ENCODE assay signal across 8 mouse cellular contexts in genomic region chr8:111941101-111941454, GRCm38 (mm10). TPM values are rescaled to one million over a fixed set of nuclear protein-coding genes. Genes with fewer than 3 reads are reported as not detected.
DNase-seq lines count a peak whose midpoint lies in the region; ATAC-seq and TF ChIP-seq lines count a peak whose summit lies in the region.

No protein-coding gene starts in this region.

- under 1% methylated on average over 23 of the region's 23 CpGs for WGBS in embryonic facial prominence, embryonic 12.5 days
- under 1% methylated on average over 23 of the region's 23 CpGs for WGBS in heart, embryonic 11.5 days (ENCODE audit: insufficient replicate concordance)
- WGBS in lung, embryonic 14.5 days: under 1% methylated on average over 23 of the region's 23 CpGs
- under 1% methylated on average over 23 of the region's 23 CpGs for WGBS in neural tube, embryonic 13.5 days

- H3K4me3 ChIP-seq in embryonic facial prominence, embryonic 12.5 days: peak overlapping the region; percentile 99
- peak overlapping the region; percentile 91 for H3K4me3 ChIP-seq in heart, embryonic 11.5 days (ENCODE audit: low read depth, low read length)
- H3K4me3 ChIP-seq in lung, embryonic 14.5 days (ENCODE audit: low read depth, low read length): peak overlapping the region; percentile 93
- H3K4me3 ChIP-seq in neural tube, embryonic 13.5 days: peak overlapping the region; percentile 99

- H3K27me3 ChIP-seq in embryonic facial prominence, embryonic 12.5 days: no peaks in the 10 kb centered on the region
- no peaks in the 10 kb centered on the region for H3K27me3 ChIP-seq in heart, embryonic 11.5 days (ENCODE audit: control insufficient read depth, insufficient read depth, low read length)
- no peaks in the 10 kb centered on the region for H3K27me3 ChIP-seq in lung, embryonic 14.5 days (ENCODE audit: insufficient read depth, low read length)
- no peaks in the 10 kb centered on the region for H3K27me3 ChIP-seq in neural tube, embryonic 13.5 days

- H3K9me3 ChIP-seq in embryonic facial prominence, embryonic 12.5 days: no peaks in the 10 kb centered on the region
- H3K9me3 ChIP-seq in heart, embryonic 11.5 days (replicated peaks; ENCODE audit: control insufficient read depth, low read length): no peaks in the 10 kb centered on the region
- H3K9me3 ChIP-seq in lung, embryonic 14.5 days (ENCODE audit: low read depth, low read length): no peaks in the 10 kb centered on the region
- no peaks in the 10 kb centered on the region for H3K9me3 ChIP-seq in neural tube, embryonic 13.5 days

- H3K4me1 ChIP-seq in embryonic facial prominence, embryonic 12.5 days: peaks cover 12% of the 10 kb centered on the region
- peaks cover 8% of the 10 kb centered on the region for H3K4me1 ChIP-seq in heart, embryonic 11.5 days (ENCODE audit: control insufficient read depth, insufficient read depth, low read length)
- H3K4me1 ChIP-seq in lung, embryonic 14.5 days (ENCODE audit: insufficient read depth): peaks cover 5% of the 10 kb centered on the region; the same call in 1 of the 2 replicates
- H3K4me1 ChIP-seq in neural tube, embryonic 13.5 days (replicated peaks): peaks cover 26% of the 10 kb centered on the region

- H3K27ac ChIP-seq in embryonic facial prominence, embryonic 12.5 days: peak overlapping the region; percentile 57; the same call in 1 of the 2 replicates
- peak overlapping the region; percentile 73 for H3K27ac ChIP-seq in heart, embryonic 11.5 days (ENCODE audit: low read depth, low read length)
- peak overlapping the region; percentile 70 for H3K27ac ChIP-seq in lung, embryonic 14.5 days (ENCODE audit: low read depth)
- H3K27ac ChIP-seq in neural tube, embryonic 13.5 days (replicated peaks): peak overlapping the region; percentile 82

- peaks cover 34% of the 10 kb centered on the region for H3K36me3 ChIP-seq in embryonic facial prominence, embryonic 12.5 days
- peaks cover 5% of the 10 kb centered on the region; the same call in 1 of the 2 replicates for H3K36me3 ChIP-seq in heart, embryonic 11.5 days (ENCODE audit: control insufficient read depth, insufficient read depth, low read length)
- peaks cover 25% of the 10 kb centered on the region for H3K36me3 ChIP-seq in lung, embryonic 14.5 days (ENCODE audit: insufficient read depth)
- H3K36me3 ChIP-seq in neural tube, embryonic 13.5 days: peaks cover 36% of the 10 kb centered on the region

- H3K9ac ChIP-seq in embryonic facial prominence, embryonic 12.5 days: peak overlapping the region; percentile 79
- H3K9ac ChIP-seq in heart, embryonic 11.5 days (ENCODE audit: low read depth, low read length): peak overlapping the region; percentile 84
- H3K9ac ChIP-seq in lung, embryonic 14.5 days: peak overlapping the region; percentile 78
- H3K9ac ChIP-seq in neural tube, embryonic 13.5 days: peak overlapping the region; percentile 97

- peak; percentile 71 for DNase-seq in CD4-positive helper T cell, adult 2 months (ENCODE audit: low read depth, low spot score)
- DNase-seq in kidney, adult 9 months: peak; percentile 47
- DNase-seq in lung, embryonic 14.5 days: peak; percentile 84
- DNase-seq in thymus, adult 18-20 months: peak; percentile 39 to 52

- no peak for TF ChIP-seq CTCF in lung, embryonic 14.5 days (IDR thresholded peaks at IDR 0.05; ENCODE audit: low read depth)

- H3K4me2 ChIP-seq in embryonic facial prominence, embryonic 12.5 days (replicated peaks): peak overlapping the region; percentile 96
- H3K4me2 ChIP-seq in heart, embryonic 11.5 days: peak overlapping the region; percentile 93
- H3K4me2 ChIP-seq in lung, embryonic 14.5 days: peak overlapping the region; percentile 87
- H3K4me2 ChIP-seq in neural tube, embryonic 13.5 days: peak overlapping the region; percentile 100

- peak; percentile 47 for ATAC-seq in activated CD4-positive, CD25-positive, alpha-beta regulatory T cell, adult 4 months
- no peak for ATAC-seq in embryonic facial prominence, embryonic 12.5 days (ENCODE audit: insufficient number of reproducible peaks, insufficient read depth, low FRiP score, low TSS enrichment)
- peak; percentile 40; the same call in 1 of the 2 replicates for ATAC-seq in heart, embryonic 11.5 days (replicated peaks; ENCODE audit: insufficient number of reproducible peaks, low FRiP score, low TSS enrichment)
- ATAC-seq in lung, embryonic 14.5 days (ENCODE audit: insufficient read depth): peak; percentile 56
- peak; percentile 51 for ATAC-seq in neural tube, embryonic 13.5 days (ENCODE audit: low read depth)

RNA-seq across cellular contexts. Expression of gene Gabarapl2, which starts 0.6 kb away (rescaled TPM):
- polyA plus RNA-seq in activated CD4-positive, CD25-positive, alpha-beta regulatory T cell, adult 4 months (2017; shearing (Covaris generic)): 100 to 1,000 TPM; 244 to 264 TPM
- 175 and 183 TPM in 2 replicates for polyA plus RNA-seq in embryonic facial prominence, embryonic 12.5 days (2016; fragmentation: Nextera tagmentation; extraction: Ambion mirVana)
- polyA plus RNA-seq in heart, embryonic 11.5 days (2014; fragmentation: Nextera tagmentation; extraction: Ambion mirVana): 177 and 191 TPM in 2 replicates
- 147 and 163 TPM in 2 replicates for polyA plus RNA-seq in lung, embryonic 14.5 days (2014; fragmentation: Nextera tagmentation; extraction: Ambion mirVana)
- polyA plus RNA-seq in neural tube, embryonic 13.5 days (2015; fragmentation: Nextera tagmentation; extraction: Ambion mirVana): 491 and 502 TPM in 2 replicates

RNA-seq across cellular contexts. Expression of gene Tmem231, which starts 7.4 kb away (rescaled TPM):
- polyA plus RNA-seq in activated CD4-positive, CD25-positive, alpha-beta regulatory T cell, adult 4 months (2017; shearing (Covaris generic)): 1 to 10 TPM; 1.4 to 1.8 TPM
- 21.1 and 22.2 TPM in 2 replicates for polyA plus RNA-seq in embryonic facial prominence, embryonic 12.5 days (2016; fragmentation: Nextera tagmentation; extraction: Ambion mirVana)
- 5.0 and 5.6 TPM in 2 replicates for polyA plus RNA-seq in heart, embryonic 11.5 days (2014; fragmentation: Nextera tagmentation; extraction: Ambion mirVana)
- 18.7 and 18.9 TPM in 2 replicates for polyA plus RNA-seq in lung, embryonic 14.5 days (2014; fragmentation: Nextera tagmentation; extraction: Ambion mirVana)
- polyA plus RNA-seq in neural tube, embryonic 13.5 days (2015; fragmentation: Nextera tagmentation; extraction: Ambion mirVana): 16.0 and 16.3 TPM in 2 replicates

RNA-seq across cellular contexts. Expression of gene Chst5, which starts 30.8 kb away (rescaled TPM):
- polyA plus RNA-seq in activated CD4-positive, CD25-positive, alpha-beta regulatory T cell, adult 4 months (2017; shearing (Covaris generic)): not detected
- 2.9 and 4.1 TPM in 2 replicates for polyA plus RNA-seq in embryonic facial prominence, embryonic 12.5 days (2016; fragmentation: Nextera tagmentation; extraction: Ambion mirVana)
- 0.99 TPM in 1 of 2 replicates, not detected in the other for polyA plus RNA-seq in heart, embryonic 11.5 days (2014; fragmentation: Nextera tagmentation; extraction: Ambion mirVana)
- 5.3 and 6.6 TPM in 2 replicates for polyA plus RNA-seq in lung, embryonic 14.5 days (2014; fragmentation: Nextera tagmentation; extraction: Ambion mirVana)
- 4.2 and 6.0 TPM in 2 replicates for polyA plus RNA-seq in neural tube, embryonic 13.5 days (2015; fragmentation: Nextera tagmentation; extraction: Ambion mirVana)

RNA-seq across cellular contexts. Expression of gene Adat1, which starts 51.0 kb away (rescaled TPM):
- polyA plus RNA-seq in activated CD4-positive, CD25-positive, alpha-beta regulatory T cell, adult 4 months (2017; shearing (Covaris generic)): 1 to 10 TPM; 3.9 to 4.1 TPM
- polyA plus RNA-seq in embryonic facial prominence, embryonic 12.5 days (2016; fragmentation: Nextera tagmentation; extraction: Ambion mirVana): 11.5 and 14.8 TPM in 2 replicates
- 6.1 and 7.1 TPM in 2 replicates for polyA plus RNA-seq in heart, embryonic 11.5 days (2014; fragmentation: Nextera tagmentation; extraction: Ambion mirVana)
- 8.7 and 9.8 TPM in 2 replicates for polyA plus RNA-seq in lung, embryonic 14.5 days (2014; fragmentation: Nextera tagmentation; extraction: Ambion mirVana)
- polyA plus RNA-seq in neural tube, embryonic 13.5 days (2015; fragmentation: Nextera tagmentation; extraction: Ambion mirVana): 8.8 and 8.9 TPM in 2 replicates
